Mouse (Mus musculus) forebrain, embryonic 15.5 days (tissue): ENCODE data around the gene Sirt2. TPM values are rescaled to one million over a fixed set of nuclear protein-coding genes. Genes with fewer than 3 reads are reported as not detected.
A peak's percentile ranks its signal among the peaks of the same experiment; 100 is the strongest.

Source experiments
- ATAC-seq: fragments of 200-750 bp; cut with Nextera tagmentation; replicated peaks from 2 replicates; pipeline ENCODE4 v1.8.0; 2017; ENCODE audit warnings: mild to moderate bottlenecking, moderate TSS enrichment, moderate library complexity
- H3K27ac ChIP-seq: fragments of 300-500 bp; sonication (generic); replicated peaks from 2 replicates; pipeline ENCODE4 v1.5.1; 2015; ENCODE audit warnings: mild to moderate bottlenecking, inconsistent platforms
- H3K27me3 ChIP-seq: fragments of 300-500 bp; sonication (generic); 2 replicates; pipeline ENCODE4 v1.6.1; 2015; ENCODE audit warnings: inconsistent platforms
- H3K36me3 ChIP-seq: fragments of 300-500 bp; sonication (generic); 2 replicates; pipeline ENCODE4 v1.6.1; 2015; ENCODE audit warnings: mild to moderate bottlenecking, inconsistent platforms
- H3K4me1 ChIP-seq: fragments of 300-500 bp; sonication (generic); 2 replicates; pipeline ENCODE4 v1.6.1; 2015; ENCODE audit warnings: inconsistent platforms
- H3K4me2 ChIP-seq: fragments of 300-500 bp; sonication (generic); replicated peaks from 2 replicates; pipeline ENCODE4 v1.6.1; 2015; ENCODE audit warnings: mild to moderate bottlenecking, inconsistent platforms
- H3K4me3 ChIP-seq: fragments of 300-500 bp; sonication (generic); 2 replicates; pipeline ENCODE4 v1.5.1; 2015; ENCODE audit warnings: mild to moderate bottlenecking, inconsistent platforms
- H3K9ac ChIP-seq: fragments of 300-500 bp; sonication (generic); replicated peaks from 2 replicates; pipeline ENCODE4 v1.6.1; 2015; ENCODE audit warnings: mild to moderate bottlenecking, inconsistent platforms
- H3K9me3 ChIP-seq: fragments of 300-500 bp; sonication (generic); 2 replicates; pipeline ENCODE4 v1.6.1; 2016; ENCODE audit warnings: inconsistent platforms
- WGBS: fragments of 180-500 bp; shearing (Covaris S2); methylation state at CpG from one replicate; pipeline ENCODE4 v1.1.7; 2015; ENCODE audit warnings: mixed read lengths; 5-methylcytosine and 5-hydroxymethylcytosine counted together
- polyA plus RNA-seq: library from polyadenylated mRNA; unstranded; fragments of >200 nt; fragmentation: Nextera tagmentation; extraction: Ambion mirVana; gene quantifications from 2 replicates; pipeline ENCODE4 v1.2.1, GENCODE M21; 2015

Sirt2 gene
- polyA plus RNA-seq, result 105 and 109 TPM in 2 replicates

DNA sequence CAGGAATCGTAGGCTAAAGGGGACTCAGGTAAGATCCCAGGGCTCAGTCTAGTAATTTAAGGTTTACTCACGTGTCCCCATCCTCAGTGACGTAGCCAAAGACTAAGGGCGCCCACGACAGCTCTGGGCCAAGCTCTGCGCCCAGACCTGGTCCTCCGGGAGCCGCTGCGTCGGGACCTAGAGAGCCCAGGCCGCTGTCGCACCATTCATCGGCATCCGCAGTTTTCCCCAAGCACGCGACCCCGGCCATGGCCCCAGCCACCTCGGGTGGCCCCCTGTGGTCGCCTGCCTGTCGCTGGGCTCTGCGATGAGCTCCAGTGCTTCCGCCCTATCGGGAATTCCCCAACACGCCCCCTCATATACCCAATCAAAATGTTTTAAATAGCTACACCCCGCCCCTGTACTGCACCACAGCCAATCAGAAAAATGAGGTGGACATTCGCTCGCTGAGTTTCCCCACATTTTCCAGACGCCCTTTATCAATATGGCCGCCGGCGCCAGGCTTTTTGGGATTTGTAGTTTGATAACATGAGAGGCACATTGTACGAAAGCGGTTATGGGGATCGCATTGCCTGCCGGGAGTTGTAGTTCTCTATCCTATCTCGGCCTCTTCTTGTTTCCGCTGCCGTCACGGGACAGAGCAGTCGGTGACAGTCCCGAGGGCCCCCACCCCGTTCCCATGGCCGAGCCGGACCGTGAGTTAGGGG lies at the start of gene Sirt2:
Gene Sirt2 (plus strand): TSS at position 563 of the 707 bp plus-strand sequence.
- H3K9me3 ChIP-seq, result no peaks in the 10 kb centered on the region
- H3K36me3 ChIP-seq, result peaks cover 10% of the 10 kb centered on the region
- peak within 1 kb of the TSS; percentile 60 for H3K9ac ChIP-seq
- peak; percentile 98 for ATAC-seq
- under 1% methylated on average over 45 of the region's 45 CpGs for WGBS
- H3K4me1 ChIP-seq, result peaks cover 30% of the 10 kb centered on the region
- no peaks in the 10 kb centered on the region for H3K27me3 ChIP-seq
- H3K4me3 ChIP-seq, result peak within 1 kb of the TSS; percentile 61
- peak within 1 kb of the TSS; percentile 61 for H3K4me2 ChIP-seq
- no peak within 1 kb of the TSS for H3K27ac ChIP-seq

DNA sequence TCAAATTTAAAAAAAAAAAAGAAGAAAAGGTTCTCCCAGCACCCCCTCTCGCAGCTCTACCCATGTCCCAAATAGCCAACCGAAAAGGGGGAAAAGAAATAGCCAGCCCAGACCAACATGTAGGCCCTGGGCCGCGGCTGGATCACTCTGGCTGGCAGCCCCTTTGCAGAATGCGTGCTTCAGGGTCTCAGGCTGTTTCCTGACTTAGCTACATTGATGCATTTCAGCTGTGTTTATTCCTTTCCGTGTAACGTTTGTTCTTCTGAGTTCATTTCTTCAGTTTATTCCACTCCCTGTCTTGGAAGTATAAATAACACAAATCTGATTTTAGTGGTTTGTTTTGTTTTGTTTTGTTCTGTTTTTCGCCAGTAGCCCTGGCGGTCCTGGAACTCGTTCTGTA lies 48.8 kb upstream of the Sirt2 start:
- ATAC-seq, result no peak
- no peaks in the 10 kb centered on the region for H3K27me3 ChIP-seq
- H3K4me3 ChIP-seq, result no peak overlapping the region
- no peaks in the 10 kb centered on the region for H3K9me3 ChIP-seq
- no peaks in the 10 kb centered on the region for H3K36me3 ChIP-seq
- no peak overlapping the region for H3K27ac ChIP-seq
- no peak overlapping the region for H3K9ac ChIP-seq
- peaks cover 5% of the 10 kb centered on the region; the same call in 1 of the 2 replicates for H3K4me1 ChIP-seq
- no peak overlapping the region for H3K4me2 ChIP-seq
- WGBS, result 90% methylated on average over 10 of the region's 10 CpGs

GRCm38 (mm10) chr7:28719159-28719558 lies 47.4 kb upstream of the Sirt2 start:
- WGBS, result 70% methylated on average over 4 of the region's 4 CpGs
- Histone ChIP-seq H3K9ac (no peak overlapping the region), H3K9me3 (no peaks in the 10 kb centered on the region), H3K27me3 (no peaks in the 10 kb centered on the region), H3K4me3 (no peak overlapping the region), H3K4me2 (no peak overlapping the region), H3K36me3 (no peaks in the 10 kb centered on the region), H3K4me1 (peaks cover 5% of the 10 kb centered on the region; the same call in 1 of the 2 replicates), H3K27ac (no peak overlapping the region)
- no peak for ATAC-seq

DNA sequence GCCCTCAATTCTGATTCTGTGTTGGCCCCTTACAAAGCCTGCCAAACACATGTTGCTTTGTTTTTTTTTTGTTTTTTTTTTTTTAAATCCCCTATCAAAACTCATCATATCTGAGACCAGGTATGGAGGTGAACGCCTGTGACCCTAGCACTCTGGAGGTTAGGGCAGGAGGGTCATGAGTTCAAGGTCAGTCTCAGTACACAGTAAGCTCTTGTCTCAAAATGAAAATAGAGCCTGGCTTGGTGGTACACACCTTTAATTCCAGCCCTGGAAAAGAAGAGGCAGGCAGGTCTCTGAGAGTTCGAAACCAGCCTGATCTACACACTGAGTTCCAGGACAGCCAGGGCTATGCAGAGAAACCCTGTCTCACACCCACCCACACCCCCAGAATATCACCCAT lies 46.9 kb upstream of the Sirt2 start:
- Histone ChIP-seq H3K27ac (no peak overlapping the region), H3K4me3 (no peak overlapping the region), H3K9me3 (no peaks in the 10 kb centered on the region), H3K27me3 (no peaks in the 10 kb centered on the region), H3K9ac (no peak overlapping the region), H3K4me2 (no peak overlapping the region), H3K36me3 (no peaks in the 10 kb centered on the region), H3K4me1 (peaks cover 5% of the 10 kb centered on the region; the same call in 1 of the 2 replicates)
- no peak for ATAC-seq
- 90% methylated on average over 2 of the region's 2 CpGs for WGBS

DNA sequence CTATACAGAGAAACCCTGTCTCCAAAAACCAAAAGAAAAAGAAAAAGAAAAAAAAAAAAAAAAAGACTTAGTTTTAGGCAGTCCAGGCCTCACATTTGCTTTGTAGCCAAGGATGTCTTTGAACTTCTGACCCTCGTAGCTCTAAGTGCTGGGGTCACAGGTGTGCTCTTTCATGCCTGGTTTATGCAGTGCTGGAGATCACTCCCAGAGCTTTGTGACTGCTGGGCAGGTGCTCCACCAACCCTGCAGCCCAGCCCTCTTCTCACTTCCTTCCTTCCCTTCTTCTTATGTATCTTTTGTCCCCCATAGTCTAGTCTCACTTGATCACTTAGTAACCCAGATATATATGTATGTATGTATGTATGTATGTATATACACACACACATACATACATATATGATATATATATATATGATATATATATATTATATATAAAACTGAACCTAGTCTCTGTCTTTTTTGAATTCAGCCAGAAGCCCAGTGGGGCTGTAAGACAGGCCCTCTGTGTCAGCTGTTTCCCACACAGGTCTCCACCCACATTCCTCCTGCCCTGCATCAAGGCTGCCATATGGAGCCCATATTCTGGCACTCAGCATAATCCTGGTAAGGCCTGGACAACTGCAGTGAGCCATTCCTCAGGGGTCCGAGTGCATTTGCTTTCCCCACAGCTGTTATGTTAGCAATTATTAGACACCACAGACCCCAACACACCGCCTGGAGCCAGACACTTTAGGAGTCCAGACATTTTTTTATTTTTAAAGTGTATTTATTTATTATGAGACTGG lies 45.6 kb upstream of the Sirt2 start:
- H3K27ac ChIP-seq, result no peak overlapping the region

DNA sequence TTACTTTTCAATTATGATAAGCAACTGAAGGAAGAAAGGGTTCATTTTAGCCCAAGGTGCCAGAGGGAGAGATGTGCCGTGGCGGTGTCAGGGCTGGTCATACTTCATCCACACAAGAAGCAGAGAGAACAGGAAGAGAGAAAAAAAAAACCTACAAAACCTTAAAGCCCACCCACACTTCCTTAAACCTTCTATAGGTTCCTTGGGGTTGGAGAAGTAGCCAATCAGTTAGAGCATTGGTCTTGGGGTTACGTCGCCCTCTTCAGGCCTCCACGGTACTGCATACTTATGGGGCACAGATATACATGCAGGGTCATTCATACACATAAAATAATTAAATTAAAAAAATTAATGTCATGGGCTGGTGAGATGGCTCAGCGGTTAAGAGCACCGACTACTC lies 44.5 kb upstream of the Sirt2 start:
- Histone ChIP-seq H3K4me3 (no peak overlapping the region), H3K4me2 (no peak overlapping the region), H3K36me3 (no peaks in the 10 kb centered on the region), H3K27ac (no peak overlapping the region), H3K9ac (no peak overlapping the region), H3K4me1 (0 out of 2 replicates have a peak, but pooled peaks cover 7% of the 10 kb centered on the region), H3K27me3 (no peaks in the 10 kb centered on the region), H3K9me3 (no peaks in the 10 kb centered on the region)
- ATAC-seq, result no peak
- 93% methylated on average over 7 of the region's 7 CpGs for WGBS

More for the DNA sequence above, 45.6 kb upstream of the Sirt2 start:
- no peak overlapping the region for H3K9ac ChIP-seq
- no peaks in the 10 kb centered on the region for H3K27me3 ChIP-seq
- 82% methylated on average over 3 of the region's 3 CpGs for WGBS
- no peak overlapping the region for H3K4me3 ChIP-seq
- no peaks in the 10 kb centered on the region for H3K9me3 ChIP-seq
- no peaks in the 10 kb centered on the region for H3K36me3 ChIP-seq
- H3K4me2 ChIP-seq, result no peak overlapping the region
- peaks cover 5% of the 10 kb centered on the region; the same call in 1 of the 2 replicates for H3K4me1 ChIP-seq
- ATAC-seq, result no peak

DNA sequence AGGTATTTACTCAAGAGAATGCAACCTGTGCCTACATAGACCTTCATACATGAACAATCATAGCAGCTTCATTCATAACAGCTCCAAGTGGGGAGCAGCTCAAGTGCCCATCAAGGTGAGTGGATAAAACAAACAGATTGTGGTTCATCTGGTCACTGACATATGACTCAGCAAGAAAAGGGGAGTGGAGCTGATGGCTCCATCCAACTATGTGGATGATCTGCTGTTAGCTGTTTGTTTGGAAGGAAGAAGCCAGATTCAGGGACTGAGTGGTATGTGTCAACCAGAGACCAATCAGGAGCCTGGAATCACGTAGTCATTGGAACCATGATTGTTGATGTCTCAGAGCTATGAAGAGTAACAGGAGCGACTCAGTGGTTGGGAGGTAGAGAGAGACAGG lies 41.9 kb upstream of the Sirt2 start:
- Histone ChIP-seq H3K4me2 (no peak overlapping the region), H3K9ac (no peak overlapping the region), H3K36me3 (no peaks in the 10 kb centered on the region), H3K4me1 (0 out of 2 replicates have a peak, but pooled peaks cover 7% of the 10 kb centered on the region), H3K9me3 (no peaks in the 10 kb centered on the region), H3K4me3 (no peak overlapping the region), H3K27me3 (no peaks in the 10 kb centered on the region), H3K27ac (no peak overlapping the region)
- ATAC-seq, result no peak
- WGBS, result 98% methylated on average over 2 of the region's 2 CpGs

DNA sequence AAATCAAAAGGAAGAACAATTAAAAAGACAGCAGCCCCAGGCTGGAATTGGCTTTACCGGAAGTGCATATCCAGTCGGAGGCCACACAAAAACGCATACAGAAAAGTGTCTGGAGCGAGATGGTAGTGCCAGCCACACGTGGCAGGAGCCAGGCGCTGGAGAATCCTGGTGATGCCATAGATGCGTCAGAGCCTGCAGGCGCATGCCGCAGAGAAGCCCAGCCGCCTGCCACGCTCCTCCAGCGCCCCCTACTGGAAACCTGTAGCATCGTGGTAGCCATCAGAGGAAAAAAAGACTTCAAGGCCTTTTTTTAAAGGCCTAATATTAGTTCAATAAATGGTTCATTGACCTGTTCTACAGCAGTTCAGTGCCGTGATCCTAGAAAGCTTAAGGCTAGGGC lies 39.9 kb upstream of the Sirt2 start:
- WGBS, result 5% methylated on average over 14 of the region's 14 CpGs
- ATAC-seq, result peak; percentile 82
- Histone ChIP-seq H3K27ac (no peak overlapping the region), H3K9me3 (no peaks in the 10 kb centered on the region), H3K4me3 (no peak overlapping the region), H3K27me3 (no peaks in the 10 kb centered on the region), H3K4me2 (peak overlapping the region; percentile 36), H3K4me1 (0 out of 2 replicates have a peak, but pooled peaks cover 7% of the 10 kb centered on the region), H3K36me3 (no peaks in the 10 kb centered on the region), H3K9ac (no peak overlapping the region)

DNA sequence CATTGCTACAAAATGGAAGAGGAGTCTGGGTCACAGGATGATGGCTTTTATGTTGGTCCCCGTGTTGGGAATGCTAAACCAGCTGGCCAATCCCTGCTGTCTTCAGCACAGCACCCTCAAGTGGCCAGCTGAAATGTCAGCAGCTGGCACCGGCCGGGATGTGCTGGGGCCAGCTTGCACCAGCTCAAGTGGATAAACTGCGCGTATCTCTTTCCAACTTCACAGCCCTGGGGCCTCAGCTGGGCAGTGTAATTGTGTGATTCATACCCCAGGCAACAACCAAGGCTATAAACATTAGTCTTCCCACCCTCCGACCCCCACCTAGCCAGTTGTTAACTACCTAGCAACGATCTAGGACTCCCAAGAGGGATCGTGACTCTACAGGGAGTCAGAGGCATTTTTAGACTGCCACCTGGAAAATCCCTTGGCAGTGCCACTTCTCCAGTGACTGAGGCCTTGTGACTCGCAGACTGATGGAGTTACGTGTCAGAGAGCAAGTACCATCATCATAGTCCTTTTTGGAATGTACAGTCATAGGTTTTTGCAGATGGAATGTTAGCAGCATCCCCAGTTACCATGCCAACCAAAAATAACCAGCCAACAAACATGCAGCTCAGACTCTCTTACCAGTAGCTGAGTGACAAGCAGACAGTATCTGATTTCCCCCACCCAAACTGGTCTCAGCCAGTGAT lies 38.7 kb upstream of the Sirt2 start:
- no peaks in the 10 kb centered on the region for H3K27me3 ChIP-seq
- no peaks in the 10 kb centered on the region for H3K36me3 ChIP-seq
- no peak overlapping the region for H3K4me2 ChIP-seq
- no peak overlapping the region for H3K27ac ChIP-seq
- 57% methylated on average over 10 of the region's 10 CpGs for WGBS
- no peaks in the 10 kb centered on the region for H3K9me3 ChIP-seq
- no peak for ATAC-seq
- H3K9ac ChIP-seq, result no peak overlapping the region
- H3K4me3 ChIP-seq, result no peak overlapping the region
- H3K4me1 ChIP-seq, result peaks cover 13% of the 10 kb centered on the region; the same call in 1 of the 2 replicates

DNA sequence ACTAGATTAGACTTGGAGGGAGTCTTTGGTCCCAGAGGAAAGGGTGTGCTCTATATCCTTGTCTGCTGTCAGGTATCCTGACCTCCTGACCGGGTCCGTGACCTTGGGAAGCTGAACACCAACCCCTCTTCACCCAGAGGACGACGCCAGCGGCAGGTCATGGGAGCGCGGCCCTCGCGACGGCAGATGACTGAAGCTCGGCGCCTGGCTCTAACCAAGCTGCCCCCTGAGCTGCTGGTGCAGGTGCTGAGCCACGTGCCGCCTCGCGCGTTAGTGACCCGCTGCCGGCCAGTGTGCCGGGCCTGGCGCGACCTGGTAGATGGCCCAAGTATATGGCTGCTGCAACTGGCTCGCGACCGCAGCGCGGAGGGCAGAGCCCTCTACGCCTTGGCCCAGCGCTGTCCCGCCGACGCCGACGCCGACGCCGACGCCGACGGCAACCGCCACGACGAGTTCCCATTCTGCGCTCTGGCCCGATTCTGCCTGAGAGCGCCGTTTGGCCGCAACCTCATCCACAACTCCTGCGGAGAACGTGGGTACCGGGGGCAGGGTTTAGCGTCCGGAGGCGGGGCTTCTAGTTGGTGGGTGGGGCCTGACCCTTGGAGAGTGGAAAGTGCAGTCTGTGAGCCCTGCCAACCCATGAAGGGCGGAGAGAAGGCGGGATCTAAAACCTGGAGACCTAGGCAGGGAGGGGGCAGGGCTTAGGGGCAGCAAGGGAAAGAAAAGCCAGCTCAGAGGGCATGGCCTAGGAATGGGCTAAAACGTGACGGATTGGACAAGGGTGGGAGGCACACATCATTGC lies 34.0 kb upstream of the Sirt2 start:
- WGBS, result 2% methylated on average over 58 of the region's 58 CpGs
- Histone ChIP-seq H3K9ac (peak overlapping the region; percentile 34), H3K4me1 (peaks cover 8% of the 10 kb centered on the region; the same call in 1 of the 2 replicates), H3K27ac (no peak overlapping the region), H3K9me3 (no peaks in the 10 kb centered on the region), H3K27me3 (no peaks in the 10 kb centered on the region), H3K4me3 (peak overlapping the region; percentile 42), H3K36me3 (no peaks in the 10 kb centered on the region), H3K4me2 (peak overlapping the region; percentile 65)
- ATAC-seq, result peak; percentile 72

- 0 out of 2 replicates have a peak overlapping the region, but pooled peaks have one; percentile 34 for H3K9ac ChIP-seq
- WGBS, result 5% methylated on average over 11 of the region's 11 CpGs
- no peak for ATAC-seq
- H3K4me2 ChIP-seq, result peak overlapping the region; percentile 65
- H3K27ac ChIP-seq, result no peak overlapping the region
- no peaks in the 10 kb centered on the region for H3K36me3 ChIP-seq
- peak overlapping the region; percentile 42 for H3K4me3 ChIP-seq
- H3K4me1 ChIP-seq, result peaks cover 8% of the 10 kb centered on the region; the same call in 1 of the 2 replicates
- no peaks in the 10 kb centered on the region for H3K27me3 ChIP-seq
- no peaks in the 10 kb centered on the region for H3K9me3 ChIP-seq
Observed at GRCm38 (mm10) chr7:28733211-28733610, 33.3 kb upstream of the Sirt2 start.
